Mouse (Mus musculus) kidney, postnatal 0 days (tissue): ENCODE results near the gene Myh9. TPM values are rescaled to one million over a fixed set of nuclear protein-coding genes. Genes with fewer than 3 reads are reported as not detected.
A peak's percentile ranks its signal among the peaks of the same experiment; 100 is the strongest.
"Not testable (repeated sequence)": the region's sequence is repeated elsewhere in the genome, so short reads cannot be mapped to it uniquely, and the experiment has no call there.

Experiments used
- ATAC-seq: fragments of 200-750 bp; cut with Nextera tagmentation; replicated peaks from 2 replicates; pipeline ENCODE4 v1.8.0; 2017; ENCODE audit warnings: low read depth, moderate number of reproducible peaks, moderate TSS enrichment, moderate library complexity; ENCODE audit not compliant: low FRiP score
- DNase-seq: peaks from one replicate; pipeline ENCODE4 v3.0.0-alpha.2; 2016; ENCODE audit warnings: low spot score
- H3K27ac ChIP-seq: fragments of 300-500 bp; sonication (generic); 2 replicates; pipeline ENCODE4 v1.5.1; 2014; ENCODE audit warnings: mild to moderate bottlenecking
- H3K27me3 ChIP-seq: fragments of 300-500 bp; sonication (generic); 2 replicates; pipeline ENCODE4 v1.6.1; 2014; ENCODE audit warnings: low read length, mixed read lengths; ENCODE audit not compliant: insufficient read depth
- H3K36me3 ChIP-seq: fragments of 300-500 bp; sonication (generic); 2 replicates; pipeline ENCODE4 v1.6.1; 2014; ENCODE audit warnings: low read length, mixed read lengths; ENCODE audit not compliant: insufficient read depth
- H3K4me1 ChIP-seq: fragments of 300-500 bp; sonication (generic); replicated peaks from 2 replicates; pipeline ENCODE4 v1.6.1; 2014; ENCODE audit warnings: antibody characterized with exemption, low read length, mixed read lengths; ENCODE audit not compliant: insufficient read depth
- H3K4me2 ChIP-seq: fragments of 300-500 bp; sonication (generic); 2 replicates; pipeline ENCODE4 v1.6.1; 2014; ENCODE audit warnings: mild to moderate bottlenecking, low read length, moderate library complexity, mixed read lengths
- H3K4me3 ChIP-seq: fragments of 300-500 bp; sonication (generic); replicated peaks from 2 replicates; pipeline ENCODE4 v1.5.1; 2014; ENCODE audit warnings: low read depth, low read length
- H3K9ac ChIP-seq: fragments of 300-500 bp; sonication (generic); 2 replicates; pipeline ENCODE4 v1.6.1; 2014; ENCODE audit warnings: low read depth, low read length
- H3K9me3 ChIP-seq: fragments of 300-500 bp; sonication (generic); replicated peaks from 2 replicates; pipeline ENCODE4 v1.6.1; 2016; ENCODE audit warnings: low read length, inconsistent platforms, mixed read lengths
- CTCF ChIP-seq: IDR thresholded peaks from 2 replicates; pipeline ENCODE4 v1.5.1; 2016; ENCODE audit warnings: antibody characterized with exemption, low read depth, mild to moderate bottlenecking, moderate library complexity
- WGBS: fragments of 180-500 bp; shearing (Covaris S2); extraction: QIAGEN DNeasy Blood & Tissue Kit; methylation state at CpG from one replicate; pipeline ENCODE4 v1.1.7; 2014; 5-methylcytosine and 5-hydroxymethylcytosine counted together
- polyA plus RNA-seq: library from polyadenylated mRNA; unstranded; fragments of >200 nt; fragmentation: Nextera tagmentation; extraction: Ambion mirVana; gene quantifications from 2 replicates; pipeline ENCODE4 v1.2.1, GENCODE M21; 2015

Gene Myh9
- polyA plus RNA-seq, 1 experiment from 2014 or later: 52.9 TPM

- Histone ChIP-seq H3K4me3 (no peak overlapping the region), H3K9me3 (no peaks in the 10 kb centered on the region), H3K27ac (no peak overlapping the region), H3K36me3 (no peaks in the 10 kb centered on the region), H3K9ac (no peak overlapping the region), H3K4me2 (no peak overlapping the region), H3K4me1 (no peaks in the 10 kb centered on the region), H3K27me3 (no peaks in the 10 kb centered on the region)
- no peak for ATAC-seq
- 83% methylated on average over 16 of the region's 16 CpGs for WGBS
- DNase-seq: no peak
- no peak for TF ChIP-seq CTCF
These were observed 3.1 kb upstream of the Myh9 start for GRCm38 (mm10) chr15:77844955-77845635.

- TF ChIP-seq CTCF: no peak
- H3K4me3 ChIP-seq: no peak overlapping the region
- H3K4me1 ChIP-seq: peaks cover 7% of the 10 kb centered on the region; the same call in 1 of the 2 replicates
- H3K4me2 ChIP-seq: no peak overlapping the region
- no peak for DNase-seq
- H3K9ac ChIP-seq: no peak overlapping the region
- H3K27ac ChIP-seq: no peak overlapping the region
- ATAC-seq: no peak
- H3K27me3 ChIP-seq: no peaks in the 10 kb centered on the region
- WGBS: 75% methylated on average over 6 of the region's 6 CpGs
- H3K36me3 ChIP-seq: no peaks in the 10 kb centered on the region
- no peaks in the 10 kb centered on the region for H3K9me3 ChIP-seq
These were observed 2.1 kb upstream of the Myh9 start for GRCm38 (mm10) chr15:77844048-77844447.

- H3K36me3 ChIP-seq, ATAC-seq, DNase-seq, H3K27me3 ChIP-seq, H3K4me2 ChIP-seq, H3K4me3 ChIP-seq, H3K4me1 ChIP-seq, H3K9me3 ChIP-seq, H3K9ac ChIP-seq: not testable (repeated sequence)
- WGBS: 72% methylated on average over 11 of the region's 13 CpGs
- peak overlapping the region; percentile 76; the same call in 1 of the 2 replicates for H3K27ac ChIP-seq
These were observed 1.6 kb upstream of the Myh9 start for GRCm38 (mm10) chr15:77843494-77844041.

DNA sequence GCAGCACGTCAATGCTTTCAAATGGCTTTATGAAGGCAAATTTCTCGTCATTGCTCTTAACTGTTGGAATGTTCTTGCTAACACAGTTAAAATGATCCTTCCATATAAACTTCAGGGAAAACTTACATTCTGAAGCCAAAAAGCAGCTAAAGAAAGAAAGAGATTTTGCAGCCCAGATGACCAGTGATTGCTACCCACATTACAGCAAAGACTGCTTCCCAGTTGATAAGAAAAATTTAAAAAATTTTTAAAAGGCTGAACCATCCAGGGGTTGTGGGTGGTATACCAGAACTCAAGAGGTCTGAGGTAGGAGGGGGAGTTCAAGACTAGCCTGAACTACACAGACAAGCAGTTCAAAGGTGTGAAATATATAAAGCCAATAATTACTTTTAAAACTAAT is 1.1 kb upstream of the Myh9 start:
- ATAC-seq: no peak
- 23% methylated on average over 2 of the region's 2 CpGs for WGBS
- Histone ChIP-seq H3K36me3 (no peaks in the 10 kb centered on the region), H3K4me1 (peaks cover 11% of the 10 kb centered on the region), H3K27ac (peak overlapping the region; percentile 76), H3K4me2 (peak overlapping the region; percentile 50; the same call in 1 of the 2 replicates), H3K4me3 (0 out of 2 replicates have a peak overlapping the region, but pooled peaks have one; percentile 33), H3K9ac (no peak overlapping the region), H3K9me3 (no peaks in the 10 kb centered on the region), H3K27me3 (no peaks in the 10 kb centered on the region)
- no peak for DNase-seq
- TF ChIP-seq CTCF: no peak

DNA sequence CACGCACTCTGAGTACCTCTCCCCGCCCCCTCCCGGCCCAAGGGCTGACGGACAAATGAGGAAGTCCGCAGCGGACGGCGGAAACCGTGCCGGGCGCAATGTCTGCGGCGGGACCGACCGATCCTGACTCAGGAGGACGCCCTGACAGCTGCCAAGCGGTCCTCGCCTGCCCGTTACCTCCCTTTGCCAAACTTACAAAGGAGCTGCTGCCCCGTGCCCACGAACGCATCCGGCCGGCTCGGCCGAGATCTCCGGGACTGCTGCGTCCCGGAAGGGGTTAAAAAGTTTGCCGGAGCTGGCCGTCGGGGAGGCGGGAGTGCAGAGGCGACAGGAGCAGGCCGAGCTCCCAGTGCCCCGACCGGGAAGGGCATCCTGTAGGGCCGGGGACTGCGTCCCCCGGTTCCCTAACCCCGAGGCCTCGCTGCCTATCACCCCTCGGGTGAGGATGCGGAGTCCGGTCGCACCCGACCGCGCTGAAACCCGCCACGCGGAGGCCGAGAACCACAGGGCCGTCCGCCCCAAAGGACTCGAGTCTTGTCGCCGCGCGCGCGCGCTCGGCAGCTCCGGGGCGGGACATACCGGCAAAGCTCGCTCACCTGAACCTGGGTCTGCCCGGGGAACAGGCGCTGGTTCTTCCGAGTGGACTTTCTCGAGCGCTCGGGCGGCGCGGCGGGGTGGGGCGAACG is 471 bp downstream of the Myh9 start:
- no peak for TF ChIP-seq CTCF
- H3K27me3 ChIP-seq: no peaks in the 10 kb centered on the region
- H3K36me3 ChIP-seq: no peaks in the 10 kb centered on the region
- H3K9ac ChIP-seq: peak overlapping the region; percentile 96
- H3K27ac ChIP-seq: peak overlapping the region; percentile 97
- WGBS: under 1% methylated on average over 77 of the region's 80 CpGs
- H3K4me3 ChIP-seq: peak overlapping the region; percentile 99
- ATAC-seq: peak; percentile 34
- no peaks in the 10 kb centered on the region for H3K9me3 ChIP-seq
- peak overlapping the region; percentile 96 for H3K4me2 ChIP-seq
- peaks cover 26% of the 10 kb centered on the region for H3K4me1 ChIP-seq
- peak; percentile 59 for DNase-seq

GRCm38 (mm10) chr15:77840450-77841360 is 1.3 kb downstream of the Myh9 start:
- peak overlapping the region; percentile 97 for H3K27ac ChIP-seq
- peak overlapping the region; percentile 99 for H3K4me3 ChIP-seq
- H3K27me3 ChIP-seq: no peaks in the 10 kb centered on the region
- H3K9ac ChIP-seq: peak overlapping the region; percentile 96
- H3K4me1 ChIP-seq: peaks cover 34% of the 10 kb centered on the region
- 3% methylated on average over 36 of the region's 36 CpGs for WGBS
- no peak for TF ChIP-seq CTCF
- no peaks in the 10 kb centered on the region for H3K36me3 ChIP-seq
- DNase-seq: no peak
- no peaks in the 10 kb centered on the region for H3K9me3 ChIP-seq
- ATAC-seq: no peak
- H3K4me2 ChIP-seq: peak overlapping the region; percentile 96
